Mouse (Mus musculus): Measurements from ENCODE around the gene 1700013F07Rik. TPM values are rescaled to one million over a fixed set of nuclear protein-coding genes. Genes with fewer than 3 reads are reported as not detected.

Gene 1700013F07Rik
- polyA plus RNA-seq (2012; rRNA removed) = not detected in 2 replicates

GRCm38 (mm10) chr3:108533951-108534350 is at the start of gene 1700013F07Rik:
TSS of gene 1700013F07Rik (plus strand) at chr3:108534150.

GRCm38 (mm10) chr3:108536517-108537260 is 2.7 kb downstream of the 1700013F07Rik start, which contains the start of gene 5330417C22Rik:
TSS of gene 5330417C22Rik (minus strand) at chr3:108536536.

GRCm38 (mm10) chr3:108562133-108562730 is 28.3 kb downstream of the 1700013F07Rik start, which contains the start of gene Tmem167b:
TSS of gene Tmem167b (minus strand) at chr3:108562466.

GRCm38 (mm10) chr3:108571443-108572294 is 37.7 kb downstream of the 1700013F07Rik start, which contains the start of gene Taf13:
TSS of gene Taf13 (plus strand) at chr3:108571698.

GRCm38 (mm10) chr3:108590786-108591529 is 57.0 kb downstream of the 1700013F07Rik start, which contains the start of gene Wdr47:
TSS of gene Wdr47 (plus strand) at chr3:108591279.

Other genes starting within 250 kb of the 1700013F07Rik start
- gene Mybphl, start 169.2 kb upstream of the 1700013F07Rik start, polyA plus RNA-seq (2012; rRNA removed) = 1.0 and 2.0 TPM in 2 replicates
- 13.2 and 14.0 TPM in 2 replicates for gene Psrc1, start 150.3 kb upstream of the 1700013F07Rik start, polyA plus RNA-seq (2012; rRNA removed)
- gene Celsr2, start 118.6 kb upstream of the 1700013F07Rik start, polyA plus RNA-seq (2012; rRNA removed) = 0.30 and 0.39 TPM in 2 replicates
- 30.3 and 33.2 TPM in 2 replicates for gene Sars, start 88.9 kb upstream of the 1700013F07Rik start, polyA plus RNA-seq (2012; rRNA removed)
- gene 5330417C22Rik, start 2.4 kb downstream of the 1700013F07Rik start, polyA plus RNA-seq (2012; rRNA removed) = 0.37 and 0.68 TPM in 2 replicates
- gene Tmem167b, start 28.3 kb downstream of the 1700013F07Rik start, polyA plus RNA-seq (2012; rRNA removed) = 3.7 and 3.9 TPM in 2 replicates
- 6.2 and 6.7 TPM in 2 replicates for gene Taf13, start 37.5 kb downstream of the 1700013F07Rik start, polyA plus RNA-seq (2012; rRNA removed)
- gene Wdr47, start 57.1 kb downstream of the 1700013F07Rik start, polyA plus RNA-seq (2012; rRNA removed) = 1.3 and 1.4 TPM in 2 replicates
- gene Clcc1, start 119.8 kb downstream of the 1700013F07Rik start, polyA plus RNA-seq (2012; rRNA removed) = 25.4 and 27.2 TPM in 2 replicates
- 9.9 and 11.7 TPM in 2 replicates for gene Gpsm2, start 188.2 kb downstream of the 1700013F07Rik start, polyA plus RNA-seq (2012; rRNA removed)
- 0.29 and 0.32 TPM in 2 replicates for gene Aknad1, start 205.5 kb downstream of the 1700013F07Rik start, polyA plus RNA-seq (2012; rRNA removed)